Mouse (Mus musculus): ENCODE measurements at regions not wholly inside any gene's neighbourhood (a gene's known extent, or its start where the extent isn't known, plus 50 kb on each side); places are given as distances from the start of the nearest gene placed in this dataset.

GRCm38 (mm10) chr5:106066706-106067105, 190.3 kb downstream of the Zfp326 start:
- no peak for TF ChIP-seq CTCF (IDR thresholded peaks at IDR 0.05; ENCODE audit: borderline replicate concordance, insufficient read depth, low read depth, low read length)
- TF ChIP-seq POLR2A (IDR thresholded peaks at IDR 0.05; ENCODE audit: borderline replicate concordance, insufficient read depth, low read length): no peak

Measured in cerebellum, adult 2 months (tissue).